Mouse (Mus musculus): ENCODE measurements around the gene Syce2.

DNA sequence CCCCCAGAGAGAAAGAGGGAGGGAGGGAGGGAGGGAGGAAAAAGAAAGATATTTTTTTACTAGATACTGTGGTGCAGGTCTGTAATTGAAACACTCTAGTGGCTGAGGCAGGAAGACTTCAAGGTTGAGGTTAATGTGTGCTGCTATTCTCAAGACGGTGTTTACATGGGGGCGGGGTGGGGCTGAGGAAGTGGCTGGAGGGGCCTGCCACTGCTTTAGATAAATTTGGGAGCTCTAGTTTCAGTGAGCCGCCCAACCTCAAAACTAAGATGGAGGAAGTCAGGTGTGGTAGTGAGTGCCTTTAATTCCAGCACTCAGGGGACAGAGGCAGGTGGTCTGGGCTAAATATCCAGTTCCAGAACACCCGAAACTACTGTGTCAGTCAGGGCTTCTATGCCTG is 46.3 kb upstream of the Syce2 start:
- TF ChIP-seq TAL1 (IDR thresholded peaks at IDR 0.05; ENCODE audit: low read length) = no peak
- no peak for TF ChIP-seq GATA1 (IDR thresholded peaks at IDR 0.05; ENCODE audit: low read length)

All from erythroblast, embryonic 14.5 days (primary cell).